Mouse (Mus musculus) lung, postnatal 10 days (tissue): ENCODE results near the gene BC107364.
"Not testable (repeated sequence)": the region's sequence is repeated elsewhere in the genome, so short reads cannot be mapped to it uniquely, and the experiment has no call there.

Experiments
- DNase-seq: peaks from one replicate; pipeline ENCODE4 v3.0.0; 2021

Gene BC107364

DNA sequence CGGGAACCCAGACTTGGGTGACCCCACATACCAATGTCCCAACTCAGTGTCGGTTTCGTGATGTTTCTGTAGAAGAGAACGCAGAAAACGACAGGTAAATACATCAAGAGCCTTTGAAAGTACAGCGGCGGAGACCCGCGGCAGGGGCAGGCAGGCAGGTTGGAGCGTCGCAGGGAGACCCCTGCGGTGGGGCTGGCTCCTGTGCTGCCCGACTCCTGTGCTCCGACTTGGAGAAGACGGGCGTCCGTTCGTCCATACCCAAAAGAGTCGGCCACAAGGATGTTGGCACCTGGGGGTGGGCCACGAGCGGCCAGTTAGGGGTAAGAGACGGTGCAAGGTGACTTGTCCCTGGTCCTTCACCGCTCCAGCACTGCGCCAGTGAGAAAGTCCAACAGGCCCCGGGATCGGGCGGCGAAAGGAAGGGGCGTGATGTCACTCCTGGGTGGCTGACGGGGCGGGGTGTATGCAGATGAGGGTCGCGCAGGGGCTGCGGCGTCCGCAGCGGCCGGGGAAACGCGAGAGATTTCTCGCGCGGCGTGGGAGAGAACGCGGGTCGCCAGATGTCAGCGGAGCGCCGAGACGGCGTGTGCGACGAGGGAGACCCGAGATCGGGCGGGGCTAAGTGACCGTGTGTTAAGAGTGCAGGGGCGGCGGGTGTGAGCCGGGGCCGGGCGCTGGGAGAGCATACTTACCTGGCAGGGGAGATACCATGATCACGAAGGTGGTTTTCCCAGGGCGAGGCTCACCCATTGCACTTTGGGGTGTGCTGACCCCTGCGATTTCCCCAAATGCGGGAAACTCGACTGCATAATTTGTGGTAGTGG is 2.1 kb downstream of the BC107364 start:
- not testable (repeated sequence) for DNase-seq

DNA sequence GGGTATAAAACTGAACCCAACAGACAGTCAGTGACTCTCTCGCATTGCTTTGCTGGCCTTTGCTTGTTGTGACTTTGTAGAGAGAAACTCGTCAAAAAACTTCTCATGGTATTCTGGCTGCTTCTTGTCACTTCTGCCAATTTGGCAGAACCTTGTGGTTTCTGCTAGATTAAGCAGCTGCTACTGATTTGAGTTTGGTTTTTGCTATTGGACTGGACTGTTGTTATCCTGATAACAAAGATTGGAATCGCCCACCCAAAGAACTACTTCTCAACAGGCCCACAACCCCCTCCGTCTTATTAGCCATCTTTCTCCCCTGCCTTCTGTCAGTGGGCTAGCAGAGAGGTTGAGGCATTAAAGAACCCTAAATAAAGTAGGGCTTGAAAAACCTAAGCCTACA is 6.7 kb downstream of the BC107364 start:
- DNase-seq, result no peak

DNA sequence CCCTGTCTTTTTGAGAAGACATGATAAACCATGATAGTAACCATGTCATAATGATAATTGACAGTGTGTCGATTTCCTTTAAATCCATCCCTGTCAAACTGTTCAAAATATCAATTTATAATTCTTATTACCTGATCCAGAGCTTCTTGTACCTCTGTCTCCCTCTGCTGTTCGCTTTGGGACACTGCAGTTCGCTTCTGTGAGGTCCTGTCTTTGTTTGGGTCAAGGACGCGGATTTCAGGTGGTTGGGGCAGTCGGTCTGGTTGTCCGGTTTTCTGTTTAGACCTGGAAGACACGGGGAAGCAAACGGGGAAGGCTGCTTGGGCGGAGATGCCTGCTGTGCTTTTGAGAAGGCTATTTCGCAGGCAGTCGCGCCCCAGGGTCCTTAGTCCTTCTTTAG is 11.5 kb downstream of the BC107364 start:
- DNase-seq, result peak; percentile 72

DNA sequence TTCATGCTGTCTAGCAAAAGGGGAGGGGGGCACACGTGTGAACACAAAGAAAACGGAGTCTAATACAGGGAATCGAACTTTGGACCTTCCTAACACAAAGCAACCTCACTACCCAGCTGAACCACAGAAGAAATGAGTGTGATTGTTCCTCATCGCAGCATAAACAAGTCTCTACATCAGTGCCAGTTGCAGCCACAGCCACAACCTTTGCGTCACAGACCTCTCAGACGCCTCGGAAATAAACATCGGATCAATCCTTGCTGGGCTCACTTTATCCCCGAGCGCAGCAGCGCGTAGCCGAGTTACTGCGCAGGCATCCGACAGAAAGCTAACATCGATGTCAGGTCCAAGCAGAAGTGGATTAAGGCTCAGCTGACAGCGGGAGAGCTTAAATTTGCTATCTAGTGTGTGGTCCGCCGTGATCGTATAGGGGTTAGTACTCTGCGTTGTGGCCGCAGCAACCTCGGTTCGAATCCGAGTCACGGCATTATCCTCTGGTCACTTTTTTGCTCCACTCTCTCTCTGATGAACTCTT is 16.5 kb downstream of the BC107364 start:
- no peak for DNase-seq

DNA sequence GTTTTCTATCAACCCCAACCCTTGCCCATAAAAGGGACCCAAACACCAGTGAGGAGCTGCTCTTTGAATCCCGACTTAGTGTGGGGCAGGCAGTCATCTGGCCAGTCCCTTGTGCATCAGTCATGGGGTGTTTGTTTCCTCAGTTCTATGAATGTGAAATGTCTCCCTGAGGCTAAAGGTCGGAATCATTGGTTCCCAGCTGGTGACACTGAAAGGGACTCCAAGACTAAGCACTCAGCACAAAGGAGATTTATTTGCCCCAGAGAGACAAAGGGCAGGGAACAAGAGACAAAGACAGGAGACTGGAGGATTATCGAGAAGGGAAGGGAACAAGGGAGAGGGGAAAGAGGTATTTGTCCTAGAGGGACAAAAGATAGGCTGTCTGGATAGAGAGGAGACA is 19.9 kb downstream of the BC107364 start:
- no peak for DNase-seq

DNA sequence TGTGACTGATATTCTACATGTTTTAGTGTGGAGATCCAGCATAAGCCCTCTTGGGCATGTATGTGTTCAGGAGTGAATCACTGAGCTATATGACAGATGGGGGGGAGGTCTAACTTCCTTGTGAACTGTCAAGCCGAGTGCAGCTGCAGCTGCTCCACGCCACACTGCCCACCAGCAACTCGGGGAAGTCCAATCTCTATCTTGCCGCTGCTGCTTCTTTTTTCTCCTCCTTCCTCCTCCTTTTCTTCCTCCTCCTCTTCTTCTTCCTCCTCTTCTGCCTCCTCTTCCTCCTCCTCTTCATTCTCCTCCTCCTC is 22.3 kb downstream of the BC107364 start:
- DNase-seq, result no peak

DNA sequence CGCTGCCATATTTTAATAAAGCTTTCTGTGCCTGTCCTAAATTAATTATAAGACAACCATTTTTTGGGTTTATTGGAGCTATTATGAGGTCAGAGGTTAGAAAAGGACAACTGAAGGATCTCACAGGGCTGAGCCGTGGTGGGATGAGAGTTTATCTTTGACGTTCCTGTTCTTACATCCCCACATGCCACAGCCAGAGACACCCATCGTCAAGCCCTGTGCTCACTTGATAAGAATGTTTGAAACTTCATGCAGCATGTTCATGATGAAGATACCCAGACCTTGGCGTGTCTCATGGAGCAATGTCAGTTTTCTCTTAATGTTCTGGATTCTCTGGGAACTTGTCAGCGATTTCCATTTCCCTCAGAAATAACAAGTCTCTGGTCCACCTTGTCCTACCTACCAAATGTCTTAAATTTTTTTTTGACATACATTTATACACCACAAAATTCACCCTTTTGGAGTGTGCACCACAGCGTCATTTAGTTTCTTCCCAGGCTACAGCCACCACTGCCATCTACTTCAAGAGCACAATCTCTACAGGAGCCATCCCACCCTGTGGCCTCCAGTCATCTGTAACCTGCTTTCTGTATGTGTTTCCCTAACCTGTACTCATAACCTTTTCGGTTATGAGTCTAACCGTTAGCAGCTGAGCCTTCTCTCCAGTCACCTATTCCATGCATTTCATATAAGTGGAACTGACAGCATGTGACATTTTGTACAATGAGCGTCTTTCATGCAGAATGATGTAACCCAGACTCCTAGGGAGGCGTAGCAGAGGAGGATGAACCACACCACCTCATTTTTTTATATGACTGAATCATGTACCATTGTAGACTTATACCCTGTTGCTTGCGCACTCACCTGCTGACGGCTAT is 22.9 kb downstream of the BC107364 start:
- DNase-seq, result no peak

DNA sequence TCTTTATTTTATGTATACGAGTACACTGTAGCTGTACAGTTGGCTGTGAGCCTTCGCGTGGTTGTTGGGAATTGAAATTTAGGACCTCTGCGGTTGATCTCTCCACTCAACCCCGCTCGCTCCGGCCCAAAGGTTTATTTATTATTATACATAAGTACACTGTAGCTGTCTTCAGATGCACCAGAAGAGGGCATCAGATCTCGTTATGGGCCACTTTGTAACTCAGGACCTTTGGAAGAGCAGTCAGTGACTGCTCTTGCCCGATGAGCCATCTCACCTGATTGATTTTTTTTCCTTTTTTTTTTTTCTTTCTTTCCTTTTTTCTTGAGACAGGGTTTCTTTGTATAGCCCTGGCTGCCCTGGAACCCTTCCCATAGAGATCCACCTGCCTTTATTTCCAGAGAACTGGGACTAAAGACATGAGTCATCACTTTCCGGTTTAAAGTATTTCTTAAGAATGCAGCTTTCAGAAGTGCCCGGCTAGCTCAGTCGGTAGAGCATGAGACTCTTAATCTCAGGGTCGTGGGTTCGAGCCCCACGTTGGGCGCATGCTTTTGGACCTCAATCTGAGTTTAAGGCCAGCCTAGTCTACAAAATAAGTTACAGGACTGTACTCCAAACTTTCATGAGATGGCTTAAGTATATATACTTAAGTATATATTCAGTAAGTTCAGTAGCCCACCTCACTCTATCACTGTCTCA is 24.2 kb downstream of the BC107364 start:
- DNase-seq, result peak; percentile 7

DNA sequence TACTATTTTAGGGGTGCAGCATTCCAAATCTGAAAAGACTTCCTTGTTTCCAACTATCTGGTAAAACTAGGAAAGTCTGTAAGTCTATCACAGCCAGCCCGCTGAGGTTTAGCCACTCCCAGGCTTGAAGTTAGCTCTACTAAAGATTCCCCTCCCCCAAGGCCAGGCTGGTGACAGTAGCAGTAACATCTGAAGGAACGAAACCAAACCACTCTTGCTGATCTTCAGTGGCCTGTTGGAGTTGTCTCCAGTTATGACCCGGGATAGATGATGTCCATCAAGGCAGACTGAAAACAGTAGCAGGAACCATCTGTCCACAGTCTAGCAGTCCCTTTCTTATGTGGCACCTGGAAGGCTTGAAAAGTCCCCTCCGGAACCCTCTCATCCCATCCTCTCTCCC is 24.8 kb downstream of the BC107364 start:
- DNase-seq, result no peak

DNA sequence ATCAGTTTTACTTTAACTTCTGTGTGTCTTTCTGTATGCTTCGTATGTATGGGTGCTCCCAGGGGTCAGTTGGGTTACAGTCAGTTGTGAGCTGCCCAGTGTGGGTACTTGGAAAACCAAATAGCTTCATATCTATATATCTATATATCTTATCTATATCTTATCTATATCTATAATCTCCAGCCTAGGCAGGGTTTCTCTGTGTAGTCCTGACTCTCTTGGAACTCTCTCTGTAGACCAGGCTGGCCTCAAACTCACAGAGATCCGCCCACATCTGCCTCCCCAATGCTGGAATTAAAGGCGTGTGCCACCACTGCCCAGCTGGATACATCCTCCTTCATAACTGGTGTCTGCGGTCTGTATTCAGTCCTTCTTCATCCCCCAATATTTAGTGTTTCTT is 25.8 kb downstream of the BC107364 start:
- no peak for DNase-seq

DNA sequence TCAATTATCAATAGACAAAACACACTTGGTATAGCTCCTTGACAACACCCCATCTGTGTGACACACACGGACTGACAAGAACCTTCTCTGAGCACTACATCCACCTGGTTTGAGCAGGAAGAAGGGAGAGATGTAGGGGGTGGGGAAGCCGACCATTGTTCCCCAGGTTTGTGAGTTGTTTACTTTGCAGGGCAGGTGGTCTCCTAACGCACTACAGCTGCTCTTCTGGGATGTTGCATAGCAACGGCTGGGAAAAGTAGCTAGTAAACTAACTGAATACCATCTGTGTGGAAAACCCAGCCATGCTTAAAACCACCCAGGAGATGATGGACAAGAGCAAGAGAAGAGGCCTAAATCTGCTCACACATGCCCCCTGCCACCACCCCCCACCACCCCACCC is 27.7 kb downstream of the BC107364 start:
- DNase-seq, result not testable (repeated sequence)

DNA sequence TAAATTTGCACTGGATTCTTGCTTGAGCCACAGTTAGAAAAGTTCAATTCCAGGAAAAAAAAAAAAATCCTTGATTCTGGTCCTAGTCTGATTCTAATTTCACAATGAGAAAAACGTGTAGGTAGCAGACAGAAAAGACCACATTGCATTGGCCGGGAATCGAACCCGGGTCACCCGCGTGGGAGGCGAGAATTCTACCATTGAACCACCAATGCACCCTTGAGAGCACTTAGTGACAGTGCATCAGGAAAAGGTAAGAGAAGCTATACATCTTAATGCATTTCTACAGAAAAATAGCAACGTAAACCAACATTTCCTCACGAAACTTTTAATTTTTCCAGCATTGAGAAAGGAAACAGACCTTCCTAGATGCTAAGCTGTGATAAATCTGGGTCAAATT is 28.2 kb downstream of the BC107364 start:
- no peak for DNase-seq

DNA sequence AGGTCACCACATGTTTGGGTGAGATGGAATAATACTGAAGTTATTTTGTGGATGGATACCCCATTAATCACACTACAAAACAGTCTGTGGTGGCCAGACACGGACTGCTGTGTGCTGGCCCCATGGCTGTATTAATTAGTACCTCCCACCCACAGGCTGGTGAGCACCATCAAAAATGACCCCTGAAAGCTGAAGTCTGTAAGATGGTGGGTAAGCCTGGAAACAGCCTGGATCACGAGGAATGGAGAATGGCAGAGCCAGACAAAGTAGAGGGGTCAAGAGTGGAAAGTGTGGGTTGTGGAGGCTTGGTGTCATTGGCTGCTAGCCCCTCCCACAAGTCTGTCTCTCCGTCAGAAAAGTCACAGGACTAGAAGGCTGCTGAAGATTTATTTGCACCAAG is 31.3 kb downstream of the BC107364 start:
- no peak for DNase-seq

DNA sequence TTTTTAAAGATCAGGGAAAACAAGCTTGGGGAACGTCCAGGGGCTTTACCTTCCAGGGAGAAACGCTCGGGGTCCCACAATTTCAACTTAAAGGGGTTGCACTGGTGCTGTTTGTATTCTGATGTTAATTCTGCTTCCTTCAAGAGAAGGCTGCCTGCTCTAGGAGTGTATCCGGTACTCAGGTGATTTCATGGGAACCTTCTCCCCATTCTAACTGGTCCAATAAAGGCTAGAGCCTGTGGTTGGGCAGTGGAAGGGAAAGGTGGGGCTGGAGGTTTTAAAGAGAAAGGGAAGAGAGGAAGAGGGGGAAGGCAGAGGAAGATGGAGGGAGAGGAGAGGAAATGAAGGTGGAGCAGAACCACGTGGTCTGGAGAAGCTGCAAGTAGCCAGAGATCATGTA is 33.2 kb downstream of the BC107364 start:
- DNase-seq, result not testable (repeated sequence)

DNA sequence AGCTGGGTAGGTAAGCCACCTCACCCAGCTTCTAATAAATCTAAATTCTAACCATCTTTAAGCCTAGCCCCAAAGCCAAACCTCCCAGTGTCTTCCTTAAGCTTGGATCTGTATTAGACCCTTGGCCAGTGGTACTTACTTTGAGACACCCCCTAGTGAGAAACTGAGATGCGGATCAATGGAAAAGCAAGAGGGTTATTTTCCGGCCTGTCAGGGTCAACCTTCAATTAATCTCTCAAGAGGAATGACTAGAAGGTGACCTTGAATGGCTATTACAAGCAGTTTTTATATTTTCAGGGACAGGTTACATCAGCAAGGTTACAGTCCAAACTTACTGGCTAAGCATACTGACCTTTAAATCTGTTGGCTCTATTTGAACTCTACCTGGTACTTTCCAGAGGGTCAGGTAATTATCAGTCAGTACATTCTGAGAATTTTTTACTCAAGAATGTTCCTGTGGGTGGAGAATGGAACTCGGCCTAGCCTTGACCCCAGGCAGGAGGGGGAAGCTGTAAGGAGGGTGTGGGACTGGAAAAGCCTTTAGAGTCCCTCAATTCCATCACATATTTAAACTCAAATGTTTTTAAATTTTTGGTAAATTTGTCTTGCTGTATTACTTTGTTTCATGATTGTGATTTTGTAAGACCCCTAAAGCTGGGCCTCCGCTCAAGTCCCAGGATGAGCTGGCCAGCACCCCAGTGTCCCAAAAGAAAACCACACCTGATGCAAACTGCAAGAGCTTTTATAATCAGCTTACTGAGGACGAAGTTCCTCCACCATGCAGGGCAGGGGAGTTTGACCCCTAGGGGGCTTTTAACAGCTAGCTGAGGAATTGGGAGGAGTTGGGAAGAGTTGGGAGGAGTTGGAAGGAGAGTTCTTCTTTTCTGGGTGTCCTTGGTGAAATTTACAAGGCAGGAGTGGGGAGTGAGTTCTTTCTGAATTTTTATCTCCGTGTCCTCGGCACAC is 34.0 kb downstream of the BC107364 start:
- DNase-seq, result no peak

DNA sequence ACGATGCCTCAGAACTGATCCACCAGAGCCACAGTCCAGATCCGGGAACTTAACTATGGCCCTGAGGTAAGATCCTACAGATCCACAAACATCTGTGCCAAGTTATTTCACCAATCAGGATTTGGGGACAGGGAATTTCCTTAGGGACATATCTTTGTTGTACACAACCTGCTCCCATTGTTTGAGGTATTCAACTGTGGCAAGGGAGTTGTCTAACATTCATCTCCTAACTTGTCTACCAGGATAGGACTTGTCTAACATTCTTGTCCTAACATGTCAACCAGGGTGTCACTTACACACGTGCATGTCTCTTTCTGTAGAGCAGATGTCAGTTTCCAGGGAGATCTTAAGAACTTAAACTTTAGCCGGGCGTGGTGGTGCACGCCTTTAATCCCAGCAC is 35.5 kb downstream of the BC107364 start:
- no peak for DNase-seq

DNA sequence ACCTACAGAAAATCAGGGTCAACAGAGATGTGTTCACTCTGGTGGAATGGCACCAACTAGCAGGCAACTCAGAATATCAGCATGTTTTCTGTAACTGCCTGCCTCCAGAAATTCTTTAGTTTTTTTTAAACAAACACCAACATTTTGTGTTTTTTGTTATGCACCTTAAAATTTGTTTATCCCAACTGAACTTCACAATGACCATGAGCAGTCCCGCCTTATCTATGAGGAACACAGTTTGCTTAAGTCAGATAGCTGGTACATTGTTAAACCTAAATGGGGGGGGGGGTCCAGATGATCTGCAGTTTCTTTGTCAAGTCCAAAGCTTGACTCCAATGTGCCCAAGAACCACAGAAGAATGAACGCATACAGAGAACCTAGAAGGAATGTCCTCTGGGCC is 36.0 kb downstream of the BC107364 start:
- no peak for DNase-seq

DNA sequence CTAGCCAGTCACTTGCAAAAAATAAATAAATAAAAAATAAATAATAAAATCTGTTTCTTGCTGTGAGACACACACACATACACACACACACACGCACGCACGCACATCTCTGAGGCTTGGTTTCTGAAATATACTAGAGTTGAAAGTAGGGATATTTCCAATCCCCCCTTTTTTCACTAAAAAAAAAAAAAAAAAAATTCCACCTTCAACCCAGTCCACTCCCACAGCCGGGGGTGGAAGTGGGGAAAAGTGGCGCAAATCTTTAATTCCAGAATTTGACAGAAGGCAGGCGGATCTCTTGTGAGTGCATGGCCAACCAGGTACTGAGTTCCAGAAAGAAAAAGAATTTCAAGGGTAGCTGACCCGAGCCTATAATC is 37.2 kb downstream of the BC107364 start:
- no peak for DNase-seq

DNA sequence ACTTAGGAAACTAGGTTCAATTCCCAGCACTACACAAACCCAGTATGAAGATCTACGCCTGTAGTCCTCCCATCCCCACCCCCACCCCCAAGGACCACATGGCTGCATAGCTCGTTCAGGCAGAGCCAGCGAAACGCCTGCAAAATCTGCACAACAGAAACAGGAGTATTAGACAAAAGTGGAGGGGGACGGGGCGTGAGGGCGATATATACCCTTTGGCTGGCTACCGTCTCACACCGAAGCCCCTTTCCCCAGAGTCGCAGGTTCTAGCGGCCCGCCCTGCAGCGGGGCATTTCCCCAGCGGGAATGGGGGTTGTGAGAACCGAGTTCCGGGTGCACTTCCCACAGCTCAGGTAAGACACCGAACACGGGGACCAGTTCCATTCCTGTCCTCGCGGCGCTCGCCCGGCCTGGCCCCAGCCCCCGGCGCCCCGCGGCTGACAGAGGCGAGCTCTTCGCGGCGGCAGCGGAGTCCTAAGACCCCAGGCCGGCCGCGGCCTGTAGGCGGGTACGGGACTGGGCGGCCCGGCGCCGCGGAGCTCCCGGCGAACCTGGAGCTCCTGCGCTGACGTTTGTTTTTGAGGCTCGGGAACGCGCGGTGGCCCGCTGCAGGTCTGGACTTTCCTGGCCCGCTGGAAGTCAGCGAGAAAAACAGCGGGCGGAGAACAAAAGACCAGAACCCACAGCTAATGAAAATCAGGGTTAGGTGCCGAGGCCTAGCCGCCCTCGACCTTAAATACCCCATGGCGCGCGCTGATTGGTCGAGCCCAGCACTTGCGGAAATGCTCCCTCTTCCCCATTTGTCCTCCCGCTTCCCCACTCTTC is 37.8 kb downstream of the BC107364 start:
- peak; percentile 72 for DNase-seq

DNA sequence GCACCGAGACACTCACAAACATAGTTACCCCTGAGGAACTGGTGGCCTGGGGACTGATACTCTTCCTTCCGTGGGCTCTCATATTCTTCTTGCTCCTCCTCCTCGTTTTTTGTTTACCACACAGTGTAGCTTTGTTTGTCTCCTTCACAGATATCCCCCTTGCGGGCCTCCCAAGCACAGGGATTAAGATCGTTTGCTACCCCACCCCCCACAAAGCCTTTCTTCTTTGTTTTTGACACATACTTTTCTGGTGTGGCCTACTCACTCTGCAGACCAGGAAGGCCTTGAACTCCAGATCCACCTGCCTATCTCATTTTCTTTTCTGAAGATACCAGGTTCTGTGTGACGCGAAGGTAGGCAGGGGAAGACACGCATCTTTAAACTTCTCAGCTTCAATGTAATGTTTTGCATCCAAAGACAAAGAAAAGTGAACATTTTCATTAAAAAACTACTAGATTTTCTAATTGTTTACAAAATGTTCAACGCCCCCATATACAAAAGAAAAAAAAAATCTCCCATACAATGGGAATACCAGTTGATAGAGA is 38.5 kb downstream of the BC107364 start:
- DNase-seq, result no peak

DNA sequence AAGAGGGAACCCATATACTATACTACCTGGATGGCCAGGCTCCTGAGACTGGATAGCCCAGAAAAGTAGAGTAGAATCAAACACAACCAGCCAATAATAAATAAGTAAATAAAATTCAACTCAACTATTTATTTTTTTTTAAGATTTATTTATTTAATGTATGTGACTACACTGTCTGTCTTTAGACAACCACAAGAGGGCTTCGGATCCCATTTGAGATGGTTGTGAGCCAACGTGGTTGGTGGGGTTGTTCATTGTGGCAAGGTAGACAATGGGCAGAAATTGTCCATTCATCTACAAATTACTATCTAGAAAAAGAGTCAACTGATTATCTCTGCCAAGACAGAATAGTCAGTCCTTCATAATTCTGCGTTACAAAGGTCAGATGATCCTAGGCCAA is 40.3 kb downstream of the BC107364 start:
- no peak for DNase-seq
